ENCODE assay signal across 12 mouse cellular contexts in genomic region chr8:26690178-26690735, GRCm38 (mm10).
DNase-seq lines count a peak whose midpoint lies in the region; ATAC-seq lines count a peak whose summit lies in the region.
"Had no signal": no experiment of that assay in that cellular context is flagged by ENCODE, and none has a peak within 500 bp of the region (broad histone marks: within the 10 kb centered on the region; RNA-seq: fewer than 3 reads in every experiment).

No protein-coding gene starts in this region.

- no peak overlapping the region for H3K27ac ChIP-seq in embryonic facial prominence, embryonic 12.5 days
- no peak overlapping the region for H3K27ac ChIP-seq in embryonic facial prominence, embryonic 10.5 days (replicated peaks)
- no peak overlapping the region for H3K27ac ChIP-seq in limb, embryonic 12.5 days
- no peak overlapping the region for H3K27ac ChIP-seq in limb, embryonic 10.5 days
- H3K27ac ChIP-seq in embryonic facial prominence, embryonic 13.5 days, result no peak overlapping the region
- H3K27ac ChIP-seq in stomach, embryonic 14.5 days (ENCODE audit: low read length), result no peak overlapping the region

- H3K4me2 ChIP-seq in embryonic facial prominence, embryonic 12.5 days (replicated peaks), result no peak overlapping the region
- no peak overlapping the region for H3K4me2 ChIP-seq in limb, embryonic 12.5 days
- H3K4me2 ChIP-seq in embryonic facial prominence, embryonic 13.5 days, result no peak overlapping the region
- no peak overlapping the region for H3K4me2 ChIP-seq in stomach, embryonic 14.5 days (replicated peaks; ENCODE audit: low read depth, low read length)
- H3K4me2 ChIP-seq: midbrain, embryonic 11.5 days had no signal

- H3K27me3 ChIP-seq in embryonic facial prominence, embryonic 12.5 days, result peaks cover 2% of the 10 kb centered on the region; the same call in 1 of the 2 replicates
- H3K27me3 ChIP-seq in embryonic facial prominence, embryonic 10.5 days (replicated peaks; ENCODE audit: low read depth, poor library complexity, severe bottlenecking), result no peaks in the 10 kb centered on the region; the same call in 1 of the 2 replicates
- peaks cover 32% of the 10 kb centered on the region for H3K27me3 ChIP-seq in limb, embryonic 12.5 days
- H3K27me3 ChIP-seq in limb, embryonic 10.5 days (ENCODE audit: low read depth, poor library complexity, severe bottlenecking), result peaks cover 59% of the 10 kb centered on the region
- H3K27me3 ChIP-seq in embryonic facial prominence, embryonic 13.5 days, result no peaks in the 10 kb centered on the region
- no peaks in the 10 kb centered on the region for H3K27me3 ChIP-seq in stomach, embryonic 14.5 days (ENCODE audit: control insufficient read depth, insufficient read depth, low read length)
- H3K27me3 ChIP-seq: CH12.LX had no signal

- H3K36me3 ChIP-seq in embryonic facial prominence, embryonic 12.5 days, result no peaks in the 10 kb centered on the region
- H3K36me3 ChIP-seq in embryonic facial prominence, embryonic 10.5 days (replicated peaks), result no peaks in the 10 kb centered on the region
- no peaks in the 10 kb centered on the region for H3K36me3 ChIP-seq in limb, embryonic 12.5 days
- H3K36me3 ChIP-seq in limb, embryonic 10.5 days, result no peaks in the 10 kb centered on the region
- H3K36me3 ChIP-seq in embryonic facial prominence, embryonic 13.5 days, result no peaks in the 10 kb centered on the region
- no peaks in the 10 kb centered on the region for H3K36me3 ChIP-seq in stomach, embryonic 14.5 days (ENCODE audit: control insufficient read depth, insufficient read depth, low read length)

- no peak overlapping the region for H3K4me3 ChIP-seq in embryonic facial prominence, embryonic 12.5 days
- no peak overlapping the region for H3K4me3 ChIP-seq in embryonic facial prominence, embryonic 10.5 days
- no peak overlapping the region for H3K4me3 ChIP-seq in limb, embryonic 12.5 days (replicated peaks)
- H3K4me3 ChIP-seq in limb, embryonic 10.5 days, result no peak overlapping the region
- no peak overlapping the region for H3K4me3 ChIP-seq in embryonic facial prominence, embryonic 13.5 days
- no peak overlapping the region for H3K4me3 ChIP-seq in stomach, embryonic 14.5 days (ENCODE audit: low read depth, low read length)

- ATAC-seq in embryonic facial prominence, embryonic 12.5 days (ENCODE audit: insufficient number of reproducible peaks, insufficient read depth, low FRiP score, low TSS enrichment), result peak; percentile 35; the same call in 1 of the 2 replicates
- ATAC-seq in limb, embryonic 12.5 days (ENCODE audit: insufficient number of reproducible peaks, insufficient read depth, low FRiP score, low TSS enrichment, low read depth), result 0 out of 2 replicates have a peak, but pooled peaks have one; percentile 29
- peak; percentile 32; the same call in 1 of the 2 replicates for ATAC-seq in embryonic facial prominence, embryonic 13.5 days (ENCODE audit: insufficient number of reproducible peaks, insufficient read depth, low FRiP score, low TSS enrichment, low read depth)
- ATAC-seq in stomach, embryonic 14.5 days (ENCODE audit: insufficient number of reproducible peaks, insufficient read depth, low FRiP score, low read depth), result 0 out of 2 replicates have a peak, but pooled peaks have one; percentile 34
- ATAC-seq: liver, postnatal 0 days had no signal

- H3K4me1 ChIP-seq in embryonic facial prominence, embryonic 12.5 days, result peaks cover 4% of the 10 kb centered on the region; the same call in 1 of the 2 replicates
- peaks cover 29% of the 10 kb centered on the region for H3K4me1 ChIP-seq in embryonic facial prominence, embryonic 10.5 days
- peaks cover 19% of the 10 kb centered on the region for H3K4me1 ChIP-seq in limb, embryonic 12.5 days (replicated peaks)
- H3K4me1 ChIP-seq in limb, embryonic 10.5 days, result peaks cover 41% of the 10 kb centered on the region
- H3K4me1 ChIP-seq in embryonic facial prominence, embryonic 13.5 days, result peaks cover 32% of the 10 kb centered on the region
- peaks cover 19% of the 10 kb centered on the region; the same call in 1 of the 2 replicates for H3K4me1 ChIP-seq in stomach, embryonic 14.5 days (ENCODE audit: control insufficient read depth, insufficient read depth, low read length)

- no peak for DNase-seq in embryonic facial prominence, embryonic 10.5 days (ENCODE audit: low spot score)
- no peak for DNase-seq in limb, embryonic 10.5 days (ENCODE audit: low spot score)
- no peak for DNase-seq in thymus, postnatal 0 days (ENCODE audit: low spot score)
- DNase-seq in left cerebral cortex, adult 18-20 months (ENCODE audit: low spot score in 2 of 2), result no peak
- DNase-seq: kidney, postnatal 36 days; liver, postnatal 0 days had no signal

- H3K9me3 ChIP-seq in embryonic facial prominence, embryonic 12.5 days, result no peaks in the 10 kb centered on the region
- H3K9me3 ChIP-seq in embryonic facial prominence, embryonic 10.5 days, result no peaks in the 10 kb centered on the region
- H3K9me3 ChIP-seq in limb, embryonic 12.5 days, result no peaks in the 10 kb centered on the region
- H3K9me3 ChIP-seq in limb, embryonic 10.5 days (replicated peaks), result no peaks in the 10 kb centered on the region
- H3K9me3 ChIP-seq in embryonic facial prominence, embryonic 13.5 days, result no peaks in the 10 kb centered on the region
- no peaks in the 10 kb centered on the region for H3K9me3 ChIP-seq in stomach, embryonic 14.5 days (ENCODE audit: control insufficient read depth, low read depth, low read length)

- no peak overlapping the region for H3K9ac ChIP-seq in embryonic facial prominence, embryonic 12.5 days
- H3K9ac ChIP-seq in limb, embryonic 12.5 days (replicated peaks), result no peak overlapping the region
- H3K9ac ChIP-seq in embryonic facial prominence, embryonic 13.5 days, result no peak overlapping the region
- H3K9ac ChIP-seq in stomach, embryonic 14.5 days (replicated peaks; ENCODE audit: low read depth, low read length), result no peak overlapping the region
- H3K9ac ChIP-seq: liver, postnatal 0 days had no signal

- 63% methylated on average over 6 of the region's 6 CpGs for WGBS in embryonic facial prominence, embryonic 12.5 days
- 78% methylated on average over 6 of the region's 6 CpGs for WGBS in embryonic facial prominence, embryonic 10.5 days
- WGBS in limb, embryonic 12.5 days, result 50% methylated on average over 6 of the region's 6 CpGs
- 66% methylated on average over 6 of the region's 6 CpGs for WGBS in limb, embryonic 10.5 days
- WGBS in embryonic facial prominence, embryonic 13.5 days, result 53% methylated on average over 6 of the region's 6 CpGs
- WGBS in stomach, embryonic 14.5 days, result 28% methylated on average over 6 of the region's 6 CpGs
